Mouse (Mus musculus) ES-E14 (cell line): Measurements from ENCODE around the gene Thbs1. TPM values are rescaled to one million over a fixed set of nuclear protein-coding genes. Genes with fewer than 3 reads are reported as not detected.

Source experiments
- DNase-seq: peaks from one replicate; pipeline ENCODE4 v3.0.0-alpha.2; 2013; ENCODE audit warnings: low read depth, low spot score
- H3K27ac ChIP-seq: 2 replicates; pipeline ENCODE4 v1.5.1; 2012; ENCODE audit warnings: low read depth, mild to moderate bottlenecking, low read length, moderate library complexity, mixed read lengths; ENCODE audit not compliant: poor library complexity, insufficient read depth, severe bottlenecking
- H3K36me3 ChIP-seq: 2 replicates; pipeline ENCODE4 v1.6.1; 2012; ENCODE audit warnings: mild to moderate bottlenecking, low read length, moderate library complexity, mixed read lengths; ENCODE audit not compliant: control insufficient read depth, poor library complexity, insufficient read depth, severe bottlenecking
- H3K4me1 ChIP-seq, 2 experiments: fragments of 150-350 bp in 1 of 2; sonication (generic) in 1 of 2; 2 replicates each; pipeline ENCODE4 v1.6.1; 2012; ENCODE audit warnings: low read length in 2 of 2, mild to moderate bottlenecking in 1 of 2, mixed read lengths in 1 of 2; ENCODE audit not compliant: control insufficient read depth in 2 of 2, insufficient read depth in 2 of 2, poor library complexity in 1 of 2
- H3K4me3 ChIP-seq, 2 experiments: fragments of 150-350 bp in 1 of 2; sonication (generic) in 1 of 2; 2 replicates each; pipeline ENCODE4 v1.5.1; 2012; ENCODE audit warnings: low read length in 2 of 2, low read depth in 1 of 2, mild to moderate bottlenecking in 1 of 2, mixed read lengths in 1 of 2; ENCODE audit not compliant: insufficient read depth in 1 of 2, poor library complexity in 1 of 2, severe bottlenecking in 1 of 2
- H3K9ac ChIP-seq: 2 replicates; pipeline ENCODE4 v1.6.1; 2012; ENCODE audit warnings: low read depth, mild to moderate bottlenecking, low read length, mixed read lengths; ENCODE audit not compliant: poor library complexity, insufficient read depth, severe bottlenecking
- H3K9me3 ChIP-seq: fragments of 150-350 bp; sonication (generic); 2 replicates; pipeline ENCODE4 v1.6.1; 2012; ENCODE audit warnings: low read depth, mild to moderate bottlenecking, low read length; ENCODE audit not compliant: control insufficient read depth, insufficient read depth
- CHD2 ChIP-seq: IDR thresholded peaks from 2 replicates; pipeline ENCODE4 v1.6.1; 2014; ENCODE audit warnings: mild to moderate bottlenecking, low read depth, low read length, inconsistent platforms
- HCFC1 ChIP-seq: IDR thresholded peaks from 2 replicates; pipeline ENCODE4 v1.6.1; 2012; ENCODE audit warnings: low read length, inconsistent platforms, borderline replicate concordance; ENCODE audit not compliant: insufficient read depth
- MAFK ChIP-seq: IDR thresholded peaks from 2 replicates; pipeline ENCODE4 v1.6.1; 2014; ENCODE audit warnings: mild to moderate bottlenecking, low read depth, low read length, inconsistent platforms; ENCODE audit not compliant: insufficient read depth
- ZC3H11A ChIP-seq: IDR thresholded peaks from 2 replicates; pipeline ENCODE4 v1.6.1; 2012; ENCODE audit warnings: low read depth, mild to moderate bottlenecking, inconsistent platforms, low read length, borderline replicate concordance
- ZNF384 ChIP-seq: IDR thresholded peaks from 2 replicates; pipeline ENCODE4 v1.6.1; 2012; ENCODE audit warnings: low read depth, low read length, inconsistent platforms
- in situ Hi-C, 2 experiments: fragments of 600-800 bp; cut with MboI; formaldehyde crosslinking; loops; one replicate each; pipeline ENCODE4 v1.15.1; 2025; ENCODE audit warnings: low sequenced_read_pairs in 2 of 2, inconsistent platforms in 1 of 2; ENCODE audit not compliant: unreplicated experiment in 2 of 2
- total RNA-seq: library from RNA; depleted of rRNA; stranded (reverse); fragments of 300-350 nt; gene quantifications from 2 replicates; pipeline ENCODE4 v1.2.3, GENCODE M21; 2012

Gene Thbs1
- total RNA-seq, 1 experiment = 166 TPM

- in situ Hi-C loops = no loop called here
- Histone ChIP-seq H3K4me3 (no peak overlapping the region), H3K27ac (no peak overlapping the region), H3K4me1 (no peaks in the 10 kb centered on the region), H3K36me3 (no peaks in the 10 kb centered on the region; the same call in 1 of the 2 replicates), H3K9ac (no peak overlapping the region), H3K9me3 (no peaks in the 10 kb centered on the region)
- DNase-seq = no peak
- TF ChIP-seq MAFK = no peak
- TF ChIP-seq HCFC1 = no peak
- TF ChIP-seq CHD2 = no peak
- no peak for TF ChIP-seq ZC3H11A
- no peak for TF ChIP-seq ZNF384
These were observed 8.0 kb downstream of the Thbs1 start for GRCm38 (mm10) chr2:118119684-118120083.

GRCm38 (mm10) chr2:118120095-118120494 lies 8.4 kb downstream of the Thbs1 start:
- TF ChIP-seq ZNF384 (no peak), ZC3H11A (no peak), CHD2 (no peak), HCFC1 (no peak), MAFK (no peak)
- Histone ChIP-seq H3K36me3 (no peaks in the 10 kb centered on the region; the same call in 1 of the 2 replicates), H3K27ac (no peak overlapping the region), H3K9me3 (no peaks in the 10 kb centered on the region), H3K4me1 (no peaks in the 10 kb centered on the region), H3K4me3 (no peak overlapping the region), H3K9ac (no peak overlapping the region)
- no peak for DNase-seq
- in situ Hi-C loops = no loop called here

GRCm38 (mm10) chr2:118120751-118121150 lies 9.1 kb downstream of the Thbs1 start:
- H3K36me3 ChIP-seq = no peaks in the 10 kb centered on the region; the same call in 1 of the 2 replicates
- no peak for TF ChIP-seq CHD2
- TF ChIP-seq ZNF384 = no peak
- TF ChIP-seq HCFC1 = no peak

GRCm38 (mm10) chr2:118122291-118122690 lies 10.6 kb downstream of the Thbs1 start:
- H3K4me1 ChIP-seq = no peaks in the 10 kb centered on the region
- no peak overlapping the region for H3K27ac ChIP-seq
- no peak overlapping the region for H3K9ac ChIP-seq
- no peak overlapping the region for H3K4me3 ChIP-seq
- H3K36me3 ChIP-seq = no peaks in the 10 kb centered on the region
- no peak for DNase-seq
- TF ChIP-seq MAFK (no peak), HCFC1 (no peak), ZNF384 (no peak), CHD2 (no peak), ZC3H11A (no peak)
- in situ Hi-C loops = no loop called here
- H3K9me3 ChIP-seq = no peaks in the 10 kb centered on the region

More at GRCm38 (mm10) chr2:118120751-118121150, 9.1 kb downstream of the Thbs1 start:
- in situ Hi-C loops = no loop called here
- DNase-seq = no peak
- Histone ChIP-seq H3K9me3 (no peaks in the 10 kb centered on the region), H3K4me1 (no peaks in the 10 kb centered on the region), H3K27ac (no peak overlapping the region), H3K4me3 (no peak overlapping the region), H3K9ac (no peak overlapping the region)

GRCm38 (mm10) chr2:118123743-118124142 lies 12.1 kb downstream of the Thbs1 start:
- no peak overlapping the region for H3K27ac ChIP-seq
- DNase-seq = no peak
- no peak overlapping the region for H3K9ac ChIP-seq
- no peak overlapping the region for H3K4me3 ChIP-seq
- no peak for TF ChIP-seq HCFC1
- no peak for TF ChIP-seq ZC3H11A
- no peak for TF ChIP-seq MAFK
- no peak for TF ChIP-seq CHD2
- no peak for TF ChIP-seq ZNF384
- H3K4me1 ChIP-seq = no peaks in the 10 kb centered on the region
- no peaks in the 10 kb centered on the region for H3K9me3 ChIP-seq
- in situ Hi-C loops = no loop called here
- no peaks in the 10 kb centered on the region for H3K36me3 ChIP-seq
